Mouse (Mus musculus) G1E (cell line): ENCODE measurements around the gene Vps26c. TPM values are rescaled to one million over a fixed set of nuclear protein-coding genes. Genes with fewer than 3 reads are reported as not detected.

Source experiments
- ATAC-seq: 2 replicates; pipeline ENCODE4 v1.8.0; 2016; ENCODE audit warnings: mild to moderate bottlenecking; ENCODE audit not compliant: insufficient number of reproducible peaks, poor library complexity, low FRiP score, severe bottlenecking; ENCODE audit errors: extremely low read depth
- DNase-seq: peaks from one replicate; pipeline ENCODE4 v3.0.0; 2012; ENCODE audit warnings: low spot score
- H3K27me3 ChIP-seq: 2 replicates; pipeline ENCODE4 v1.6.1; 2012; ENCODE audit warnings: mild to moderate bottlenecking, low read length, inconsistent platforms; ENCODE audit not compliant: insufficient read depth
- H3K36me3 ChIP-seq: replicated peaks from 2 replicates; pipeline ENCODE3; 2012; ENCODE audit warnings: mild to moderate bottlenecking, inconsistent platforms
- H3K4me1 ChIP-seq: 2 replicates; pipeline ENCODE4 v1.6.1; 2012; ENCODE audit warnings: low read depth, low read length, inconsistent platforms, mixed read lengths; ENCODE audit not compliant: insufficient read depth
- H3K4me3 ChIP-seq: 2 replicates; pipeline ENCODE4 v1.5.1; 2012; ENCODE audit warnings: low read depth, mild to moderate bottlenecking, inconsistent platforms, low read length, moderate library complexity, mixed read lengths
- H3K9me3 ChIP-seq: replicated peaks from 2 replicates; pipeline ENCODE4 v1.6.1; 2012; ENCODE audit warnings: inconsistent platforms
- CTCF ChIP-seq: IDR thresholded peaks from 2 replicates; pipeline ENCODE4 v1.5.1; 2012; ENCODE audit warnings: low read depth, low read length, inconsistent platforms, mixed read lengths
- GATA1 ChIP-seq: IDR thresholded peaks from 2 replicates; pipeline ENCODE4 v1.6.1; 2012; ENCODE audit warnings: borderline replicate concordance, low read length, inconsistent platforms, mixed read lengths
- GATA2 ChIP-seq: IDR thresholded peaks from 2 replicates; pipeline ENCODE4 v1.6.1; 2012; ENCODE audit warnings: low read depth, low read length, inconsistent platforms, borderline replicate concordance
- POLR2AphosphoS5 ChIP-seq: IDR thresholded peaks from 2 replicates; pipeline ENCODE4 v1.6.1; 2012; ENCODE audit warnings: low read depth, low read length, inconsistent platforms; ENCODE audit not compliant: insufficient replicate concordance
- TAL1 ChIP-seq: conservative IDR thresholded peaks from 2 replicates; pipeline ENCODE4 v1.6.1; 2012; ENCODE audit warnings: low read depth, low read length, inconsistent platforms, mixed read lengths
- polyA plus RNA-seq: library from polyadenylated mRNA; stranded (reverse); fragments of >175 nt; gene quantifications from 2 replicates; pipeline ENCODE4 v1.2.3, GENCODE M21; 2012
- total RNA-seq, 2 experiments: library from RNA; stranded (forward) in 1 of 2; stranded (reverse) in 1 of 2; fragments of 200-1000 nt in 1 of 2; fragments of >200 nt in 1 of 2; fragmentation: Nextera tagmentation in 1 of 2; gene quantifications; 2 replicates each; pipeline ENCODE4 v1.2.3; 2014 to 2017

The Vps26c gene
- total and polyA plus RNA-seq, 3 experiments, result 3.2 to 80.7 (median 37.2) TPM

GRCm38 (mm10) chr16:94566124-94566523, 39.5 kb upstream of the Vps26c start:
- no peak for DNase-seq
- TF ChIP-seq GATA1 (no peak), TAL1 (no peak), GATA2 (no peak), CTCF (no peak)
- Histone ChIP-seq H3K4me1 (peaks cover 11% of the 10 kb centered on the region), H3K27me3 (peaks cover 27% of the 10 kb centered on the region), H3K4me3 (no peak overlapping the region), H3K36me3 (no peaks in the 10 kb centered on the region), H3K9me3 (no peaks in the 10 kb centered on the region)
- no peak for ATAC-seq

GRCm38 (mm10) chr16:94560618-94561017, 34.0 kb upstream of the Vps26c start:
- Histone ChIP-seq H3K36me3 (no peaks in the 10 kb centered on the region), H3K27me3 (peaks cover 51% of the 10 kb centered on the region), H3K9me3 (no peaks in the 10 kb centered on the region), H3K4me1 (peaks cover 2% of the 10 kb centered on the region; the same call in 1 of the 2 replicates), H3K4me3 (no peak overlapping the region)
- DNase-seq, result no peak
- ATAC-seq, result no peak
- TF ChIP-seq GATA1 (no peak), CTCF (no peak), POLR2AphosphoS5 (no peak), GATA2 (no peak), TAL1 (no peak)

DNA sequence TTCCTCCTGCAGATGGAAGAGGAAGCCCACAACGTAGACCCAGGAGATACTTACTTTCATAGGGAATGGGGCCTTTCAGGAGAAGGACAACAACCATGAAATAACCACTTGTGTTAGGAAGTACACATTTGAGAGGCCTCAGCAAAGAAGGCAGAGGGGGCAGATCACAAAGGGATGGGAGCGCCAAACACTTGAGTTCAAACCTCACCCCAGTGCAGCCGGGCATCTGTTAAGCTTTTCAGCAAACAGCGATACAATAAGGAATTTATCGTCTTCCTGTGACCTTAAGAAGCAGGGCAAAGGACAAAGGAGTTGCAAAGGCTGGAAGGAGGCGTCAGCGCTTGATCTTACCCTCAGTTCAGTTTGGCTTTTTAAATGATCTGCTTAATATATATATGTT, 33.2 kb upstream of the Vps26c start:
- H3K27me3 ChIP-seq, result peaks cover 48% of the 10 kb centered on the region
- ATAC-seq, result no peak
- peaks cover 2% of the 10 kb centered on the region; the same call in 1 of the 2 replicates for H3K4me1 ChIP-seq
- no peak for DNase-seq
- no peak overlapping the region for H3K4me3 ChIP-seq
- H3K9me3 ChIP-seq, result no peaks in the 10 kb centered on the region
- TF ChIP-seq TAL1, result no peak
- no peak for TF ChIP-seq POLR2AphosphoS5
- no peak for TF ChIP-seq GATA2
- no peak for TF ChIP-seq GATA1
- no peak for TF ChIP-seq CTCF
- no peaks in the 10 kb centered on the region for H3K36me3 ChIP-seq

GRCm38 (mm10) chr16:94559282-94559681, 32.7 kb upstream of the Vps26c start:
- H3K4me3 ChIP-seq, result no peak overlapping the region
- TF ChIP-seq TAL1 (no peak), CTCF (no peak), GATA2 (no peak), POLR2AphosphoS5 (no peak), GATA1 (no peak)

DNA sequence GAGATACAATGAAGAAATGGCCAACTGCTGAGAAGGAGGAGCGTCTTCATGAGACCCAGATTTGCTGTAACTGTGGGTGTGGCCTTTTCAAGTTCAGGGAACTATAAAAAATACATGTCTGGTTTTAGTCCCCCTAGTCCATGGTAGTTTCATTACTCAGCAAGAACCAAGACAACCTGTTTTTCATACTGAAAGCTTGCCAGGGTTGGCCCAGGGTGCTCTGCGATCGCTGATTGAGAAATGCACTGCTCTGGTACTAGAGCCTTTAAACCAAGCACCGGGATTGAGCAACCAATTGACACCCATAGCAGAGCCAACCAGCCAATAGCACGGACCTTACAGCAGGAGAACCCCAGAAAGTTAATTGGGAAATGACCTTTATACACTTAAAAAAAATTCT, 29.6 kb upstream of the Vps26c start:
- peaks cover 2% of the 10 kb centered on the region; the same call in 1 of the 2 replicates for H3K4me1 ChIP-seq
- ATAC-seq (no peak), DNase-seq (no peak)
- TF ChIP-seq POLR2AphosphoS5, result no peak
- TF ChIP-seq CTCF, result no peak
- no peak for TF ChIP-seq GATA1
- no peak for TF ChIP-seq GATA2
- TF ChIP-seq TAL1, result no peak
- H3K4me3 ChIP-seq, result no peak overlapping the region
- H3K9me3 ChIP-seq, result peaks cover 9% of the 10 kb centered on the region
- peaks cover 26% of the 10 kb centered on the region for H3K27me3 ChIP-seq
- H3K36me3 ChIP-seq, result no peaks in the 10 kb centered on the region

More at GRCm38 (mm10) chr16:94559282-94559681, 32.7 kb upstream of the Vps26c start:
- Histone ChIP-seq H3K9me3 (peaks cover under 1% of the 10 kb centered on the region; the same call in 1 of the 2 replicates), H3K36me3 (no peaks in the 10 kb centered on the region), H3K4me1 (peaks cover 2% of the 10 kb centered on the region; the same call in 1 of the 2 replicates), H3K27me3 (peaks cover 44% of the 10 kb centered on the region)
- no peak for ATAC-seq
- no peak for DNase-seq

DNA sequence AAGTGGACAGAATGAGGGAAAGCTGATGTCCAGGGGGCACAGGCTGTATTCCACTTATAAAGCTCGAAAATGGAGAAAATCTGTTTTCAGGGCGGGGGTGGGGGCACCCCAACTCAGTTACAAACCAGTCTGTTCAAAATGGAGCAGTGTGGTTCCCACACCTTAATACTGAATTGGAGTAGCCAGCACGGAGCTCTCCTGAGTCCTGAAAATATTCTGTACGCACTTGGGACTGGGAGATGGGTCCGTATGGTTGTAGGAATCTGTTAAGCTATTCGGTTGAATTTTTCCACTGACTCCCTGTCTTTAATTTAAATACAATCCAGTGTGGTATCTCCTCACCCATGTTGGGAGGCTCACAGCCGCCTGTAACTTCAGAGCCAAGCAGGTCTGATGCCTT, 28.7 kb upstream of the Vps26c start:
- H3K4me1 ChIP-seq, result peaks cover 2% of the 10 kb centered on the region; the same call in 1 of the 2 replicates
- no peaks in the 10 kb centered on the region for H3K36me3 ChIP-seq
- no peak for ATAC-seq
- TF ChIP-seq GATA2, result no peak
- no peak for TF ChIP-seq TAL1
- no peak for TF ChIP-seq POLR2AphosphoS5
- TF ChIP-seq GATA1, result no peak
- no peak for TF ChIP-seq CTCF
- peaks cover 22% of the 10 kb centered on the region for H3K27me3 ChIP-seq
- H3K4me3 ChIP-seq, result no peak overlapping the region
- DNase-seq, result no peak
- H3K9me3 ChIP-seq, result peaks cover 9% of the 10 kb centered on the region

GRCm38 (mm10) chr16:94551934-94552333, 25.3 kb upstream of the Vps26c start:
- DNase-seq, result no peak
- Histone ChIP-seq H3K9me3 (peaks cover 9% of the 10 kb centered on the region), H3K4me1 (no peaks in the 10 kb centered on the region), H3K4me3 (no peak overlapping the region), H3K36me3 (no peaks in the 10 kb centered on the region), H3K27me3 (peaks cover 12% of the 10 kb centered on the region)
- ATAC-seq, result no peak
- TF ChIP-seq CTCF, result no peak
- no peak for TF ChIP-seq GATA1
- TF ChIP-seq GATA2, result no peak
- TF ChIP-seq TAL1, result no peak
- no peak for TF ChIP-seq POLR2AphosphoS5
